Mouse (Mus musculus): Measurements from ENCODE around the gene Adgrf1.

Gene Adgrf1

DNA sequence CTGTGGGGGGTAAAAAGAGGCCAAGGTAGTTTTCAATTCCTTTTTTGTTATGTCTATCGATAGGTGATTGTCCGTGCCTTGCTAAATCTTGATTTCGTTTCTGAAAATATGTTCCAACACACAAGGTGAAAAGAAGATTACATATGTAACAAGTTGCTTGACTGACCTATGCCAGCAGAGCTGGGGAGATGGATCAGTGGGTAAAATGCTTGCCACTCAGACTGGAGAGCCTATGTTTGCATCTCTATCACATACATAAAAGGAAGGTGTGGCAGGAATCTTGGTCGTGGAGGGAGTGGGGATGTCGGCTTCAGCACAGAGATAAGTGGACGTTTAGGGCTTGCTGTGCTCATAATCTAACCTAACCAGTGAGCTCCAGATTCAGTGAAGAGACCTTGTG lies 93.8 kb downstream of the Adgrf1 start:
- DNase-seq, result no peak

DNA sequence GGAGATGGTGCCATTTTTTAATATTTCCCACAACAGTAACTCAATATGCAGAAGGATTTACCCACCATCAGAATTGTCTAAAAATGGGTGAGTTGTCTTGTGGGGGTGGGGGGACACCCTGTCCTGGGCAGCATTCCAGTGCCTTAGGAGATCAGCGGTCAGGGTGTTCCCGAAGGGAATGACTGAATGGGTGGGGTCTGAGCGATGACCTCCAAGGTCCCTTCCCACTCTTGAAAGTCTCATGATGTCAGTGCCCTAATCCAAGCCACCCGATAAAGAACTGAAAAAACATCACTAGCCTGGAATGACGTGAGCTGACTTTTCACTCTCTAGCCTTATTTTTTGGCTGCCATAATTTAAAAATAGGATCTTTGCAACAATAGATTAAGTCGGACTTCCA lies 95.2 kb downstream of the Adgrf1 start:
- no peak for DNase-seq

DNA sequence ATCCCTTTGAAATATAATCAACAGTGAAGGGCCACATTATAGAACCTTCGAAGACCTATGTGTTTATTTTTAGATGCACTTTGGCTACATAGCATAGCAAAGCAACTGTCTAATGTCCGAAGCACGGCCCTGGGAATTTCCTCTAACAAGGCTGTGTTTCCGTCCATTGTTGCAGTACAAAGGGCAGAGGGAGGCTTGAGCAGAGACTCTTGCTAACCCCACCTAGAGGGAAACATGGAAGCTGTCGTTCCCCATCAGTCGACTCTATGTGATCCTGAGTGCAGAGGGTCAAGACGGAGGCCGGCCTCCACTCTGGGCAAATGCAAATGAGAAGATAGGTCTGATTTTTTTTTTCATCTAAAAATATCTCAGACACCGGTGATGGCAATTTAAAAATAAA lies 96.4 kb downstream of the Adgrf1 start:
- peak in 1 of 2 experiments; percentile 58 for DNase-seq

DNA sequence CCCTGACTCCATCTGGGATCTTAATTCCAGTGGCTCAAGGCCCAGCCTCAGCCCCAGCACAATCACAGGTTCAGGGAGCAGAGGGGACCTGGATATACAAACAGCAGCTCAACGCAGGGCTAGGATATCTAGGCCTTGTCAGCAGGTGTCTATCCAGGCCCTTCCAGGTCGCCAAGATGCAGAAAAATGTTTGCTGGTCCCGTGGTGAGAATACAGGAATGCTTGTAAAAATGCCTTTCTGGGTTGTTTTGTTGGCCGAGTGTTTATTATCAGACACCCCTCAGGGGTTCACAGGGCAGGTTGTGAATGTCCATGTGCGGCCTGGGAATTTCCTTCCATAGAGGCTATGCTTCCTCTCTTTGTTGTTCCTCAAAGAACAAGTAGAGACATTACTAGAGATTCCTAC lies 98.0 kb downstream of the Adgrf1 start:
- DNase-seq, result no peak

DNA sequence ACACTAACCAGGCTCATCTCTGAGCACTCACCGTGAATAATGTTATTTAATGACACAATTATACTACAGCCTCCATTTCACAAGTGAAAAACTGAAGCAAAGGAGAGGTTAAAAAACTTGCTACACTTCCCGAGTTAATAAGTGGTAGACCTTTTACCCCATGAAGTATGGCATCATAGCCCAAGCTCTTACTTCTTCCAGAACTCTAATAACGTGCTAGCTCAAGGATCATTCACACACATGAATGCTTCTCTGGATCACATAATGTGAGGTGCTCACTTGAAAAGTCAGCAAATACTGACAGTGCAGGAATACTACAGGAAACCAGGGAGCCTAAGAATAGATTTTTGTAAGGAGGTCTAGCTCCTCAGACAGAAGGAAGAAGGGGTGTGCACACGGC lies 102.5 kb downstream of the Adgrf1 start:
- no peak for DNase-seq

DNA sequence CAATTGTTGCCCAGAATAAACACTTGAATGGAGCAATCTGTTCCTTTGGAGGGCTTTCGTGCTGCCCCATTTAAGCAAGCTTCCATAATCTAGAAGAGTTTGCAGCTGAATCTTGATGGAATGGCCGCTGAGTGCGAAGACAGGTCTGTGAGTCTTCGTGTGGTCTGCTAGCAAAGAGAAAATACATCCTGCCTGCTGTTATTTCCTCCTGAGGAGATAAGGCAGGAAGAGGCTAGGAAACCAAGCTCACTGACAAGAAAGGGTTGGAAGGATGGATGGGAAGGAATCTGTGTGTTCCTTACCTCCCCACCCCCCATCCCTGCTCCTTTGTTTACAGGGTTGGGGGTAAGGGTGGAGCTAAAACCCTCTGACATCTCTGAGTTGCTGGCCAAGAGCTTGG lies 103.9 kb downstream of the Adgrf1 start:
- no peak for DNase-seq
